Mouse (Mus musculus): ENCODE results near the gene Gm17018. TPM values are rescaled to one million over a fixed set of nuclear protein-coding genes. Genes with fewer than 3 reads are reported as not detected.
"Not testable (repeated sequence)": the region's sequence is repeated elsewhere in the genome, so short reads cannot be mapped to it uniquely, and the experiment has no call there.

The Gm17018 gene
- polyA plus RNA-seq, 1 experiment from 2014 or later, result 45.5 TPM

DNA sequence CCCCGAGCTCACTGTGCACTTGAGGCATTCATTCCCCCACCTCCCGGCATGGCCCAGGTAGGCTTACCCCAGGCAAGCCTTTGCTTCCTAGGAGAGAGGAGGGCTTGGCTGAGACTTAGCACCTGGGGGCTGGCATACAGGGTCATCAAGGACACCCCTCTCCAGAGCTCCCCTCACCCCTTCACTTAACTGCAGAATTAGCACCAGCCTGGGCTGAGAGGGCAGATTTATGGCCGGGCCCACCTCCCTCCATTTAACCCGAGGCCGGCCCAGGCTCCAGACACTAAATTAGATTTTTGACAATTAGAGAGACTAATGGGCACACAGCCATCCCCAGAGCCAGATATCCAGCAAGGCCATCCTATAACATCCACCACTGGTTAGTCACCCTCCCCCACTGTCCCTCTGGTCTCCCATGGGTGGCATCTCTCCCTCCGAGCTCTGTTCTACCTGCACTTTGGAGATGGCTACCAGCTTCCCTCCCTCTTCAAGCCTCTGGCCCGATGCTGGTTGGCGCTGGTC, 25.1 kb upstream of the Gm17018 start:
- H3K36me3 ChIP-seq, result peaks cover 7% of the 10 kb centered on the region
- no peak for ATAC-seq (ENCODE audit: insufficient number of reproducible peaks, insufficient read depth, low FRiP score, low TSS enrichment, low read depth)
- H3K9me3 ChIP-seq, result no peaks in the 10 kb centered on the region
- no peak overlapping the region for H3K4me3 ChIP-seq
- peaks cover 6% of the 10 kb centered on the region for H3K27me3 ChIP-seq
- H3K9ac ChIP-seq, result no peak overlapping the region
- H3K4me1 ChIP-seq, result no peaks in the 10 kb centered on the region
- WGBS, result 77% methylated on average over 8 of the region's 8 CpGs
- no peak overlapping the region for H3K27ac ChIP-seq
- no peak overlapping the region for H3K4me2 ChIP-seq

DNA sequence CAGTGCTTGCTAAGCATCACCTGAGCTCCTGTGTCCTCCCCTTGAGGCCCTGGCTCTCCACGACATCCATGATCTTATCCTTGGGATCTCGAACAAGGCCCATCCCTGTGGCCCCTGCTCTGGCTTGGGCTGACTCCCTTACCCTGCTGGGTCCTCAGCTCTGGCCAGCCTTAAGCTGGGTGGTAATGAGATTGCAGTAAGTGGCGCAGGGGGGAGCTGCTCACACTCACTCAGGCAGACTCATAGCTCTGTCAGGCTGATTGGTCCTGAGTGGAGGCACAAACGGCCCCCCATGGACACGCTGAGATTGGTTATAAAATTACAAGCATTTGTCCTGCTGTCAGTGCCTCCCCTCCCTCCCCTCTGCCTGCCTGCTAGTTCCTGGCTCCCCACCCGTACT, 24.5 kb upstream of the Gm17018 start:
- peaks cover under 1% of the 10 kb centered on the region; the same call in 1 of the 2 replicates for H3K36me3 ChIP-seq
- WGBS, result 60% methylated on average over 6 of the region's 6 CpGs
- H3K27ac ChIP-seq, result no peak overlapping the region
- H3K4me1 ChIP-seq, result peaks cover under 1% of the 10 kb centered on the region
- H3K9ac ChIP-seq, result no peak overlapping the region
- peaks cover 12% of the 10 kb centered on the region for H3K27me3 ChIP-seq
- H3K4me2 ChIP-seq, result no peak overlapping the region
- H3K9me3 ChIP-seq, result no peaks in the 10 kb centered on the region
- no peak overlapping the region for H3K4me3 ChIP-seq
- no peak for ATAC-seq (ENCODE audit: insufficient number of reproducible peaks, insufficient read depth, low FRiP score, low TSS enrichment, low read depth)

GRCm38 (mm10) chr19:45537505-45537904, 22.9 kb upstream of the Gm17018 start:
- Histone ChIP-seq H3K4me2 (no peak overlapping the region), H3K27ac (no peak overlapping the region)
- 68% methylated on average over 1 of the region's 1 CpGs for WGBS

DNA sequence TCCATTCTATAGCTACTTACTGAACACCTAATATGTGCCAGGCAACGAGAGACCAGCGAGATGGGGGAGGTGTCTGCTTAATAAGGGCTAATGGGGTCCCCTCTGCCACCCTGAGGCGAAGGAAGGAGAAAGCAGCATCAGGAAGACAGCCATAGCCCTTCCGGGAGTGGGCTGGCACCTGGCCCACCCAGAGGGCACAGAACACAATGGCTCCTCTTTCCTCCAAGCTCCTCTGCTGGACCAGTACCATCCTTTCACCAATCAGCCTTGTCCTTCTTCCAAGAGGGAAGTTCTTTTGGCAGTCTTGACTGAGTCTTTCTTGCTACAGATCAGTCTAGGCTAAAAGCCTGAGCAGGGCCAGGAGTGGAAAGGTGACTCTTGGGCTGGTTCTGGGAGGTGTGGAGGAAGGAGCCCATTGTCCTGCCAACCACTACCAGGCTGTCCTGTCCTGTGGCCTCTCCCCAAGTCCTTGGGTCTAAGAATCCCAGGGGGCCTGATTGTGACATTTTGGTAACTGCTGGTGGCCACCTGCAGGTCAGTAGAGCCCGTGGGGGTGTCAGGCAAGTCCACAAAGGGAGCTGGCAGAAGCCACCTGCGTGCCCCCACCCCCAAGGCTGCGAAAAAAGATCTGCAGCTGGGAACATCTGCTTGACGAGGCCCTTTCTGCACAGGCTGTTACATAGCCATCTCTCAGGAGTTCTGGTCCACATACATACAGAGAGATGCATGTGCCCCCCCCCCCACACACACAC, 19.6 kb upstream of the Gm17018 start:
- Histone ChIP-seq H3K36me3 (no peaks in the 10 kb centered on the region), H3K27ac (no peak overlapping the region), H3K27me3 (peaks cover 53% of the 10 kb centered on the region), H3K4me1 (peaks cover 17% of the 10 kb centered on the region), H3K9me3 (no peaks in the 10 kb centered on the region), H3K4me2 (peak overlapping the region; percentile 78), H3K9ac (peak overlapping the region; percentile 61), H3K4me3 (peak overlapping the region; percentile 45)
- WGBS, result 21% methylated on average over 8 of the region's 8 CpGs
- no peak for ATAC-seq (ENCODE audit: insufficient number of reproducible peaks, insufficient read depth, low FRiP score, low TSS enrichment, low read depth)

More at GRCm38 (mm10) chr19:45537505-45537904, 22.9 kb upstream of the Gm17018 start:
- no peaks in the 10 kb centered on the region for H3K36me3 ChIP-seq
- H3K4me3 ChIP-seq, result no peak overlapping the region
- no peaks in the 10 kb centered on the region for H3K9me3 ChIP-seq
- H3K9ac ChIP-seq, result no peak overlapping the region
- H3K27me3 ChIP-seq, result peaks cover 28% of the 10 kb centered on the region
- peaks cover 9% of the 10 kb centered on the region for H3K4me1 ChIP-seq
- ATAC-seq (ENCODE audit: insufficient number of reproducible peaks, insufficient read depth, low FRiP score, low TSS enrichment, low read depth), result no peak

GRCm38 (mm10) chr19:45541409-45542041, 18.9 kb upstream of the Gm17018 start:
- WGBS, result under 1% methylated on average over 50 of the region's 58 CpGs
- Histone ChIP-seq H3K4me3 (peak overlapping the region; percentile 45), H3K9ac (peak overlapping the region; percentile 61), H3K36me3 (no peaks in the 10 kb centered on the region), H3K27me3 (peaks cover 60% of the 10 kb centered on the region), H3K4me1 (peaks cover 17% of the 10 kb centered on the region), H3K9me3 (no peaks in the 10 kb centered on the region), H3K27ac (no peak overlapping the region), H3K4me2 (peak overlapping the region; percentile 78)
- no peak for ATAC-seq (ENCODE audit: insufficient number of reproducible peaks, insufficient read depth, low FRiP score, low TSS enrichment, low read depth)

GRCm38 (mm10) chr19:45542061-45542460, 18.4 kb upstream of the Gm17018 start:
- 19% methylated on average over 3 of the region's 3 CpGs for WGBS
- Histone ChIP-seq H3K4me2 (peak overlapping the region; percentile 78), H3K9me3 (no peaks in the 10 kb centered on the region), H3K27ac (no peak overlapping the region), H3K4me3 (peak overlapping the region; percentile 45), H3K36me3 (no peaks in the 10 kb centered on the region), H3K4me1 (peaks cover 17% of the 10 kb centered on the region), H3K27me3 (peaks cover 62% of the 10 kb centered on the region), H3K9ac (no peak overlapping the region)
- ATAC-seq (ENCODE audit: insufficient number of reproducible peaks, insufficient read depth, low FRiP score, low TSS enrichment, low read depth), result no peak

DNA sequence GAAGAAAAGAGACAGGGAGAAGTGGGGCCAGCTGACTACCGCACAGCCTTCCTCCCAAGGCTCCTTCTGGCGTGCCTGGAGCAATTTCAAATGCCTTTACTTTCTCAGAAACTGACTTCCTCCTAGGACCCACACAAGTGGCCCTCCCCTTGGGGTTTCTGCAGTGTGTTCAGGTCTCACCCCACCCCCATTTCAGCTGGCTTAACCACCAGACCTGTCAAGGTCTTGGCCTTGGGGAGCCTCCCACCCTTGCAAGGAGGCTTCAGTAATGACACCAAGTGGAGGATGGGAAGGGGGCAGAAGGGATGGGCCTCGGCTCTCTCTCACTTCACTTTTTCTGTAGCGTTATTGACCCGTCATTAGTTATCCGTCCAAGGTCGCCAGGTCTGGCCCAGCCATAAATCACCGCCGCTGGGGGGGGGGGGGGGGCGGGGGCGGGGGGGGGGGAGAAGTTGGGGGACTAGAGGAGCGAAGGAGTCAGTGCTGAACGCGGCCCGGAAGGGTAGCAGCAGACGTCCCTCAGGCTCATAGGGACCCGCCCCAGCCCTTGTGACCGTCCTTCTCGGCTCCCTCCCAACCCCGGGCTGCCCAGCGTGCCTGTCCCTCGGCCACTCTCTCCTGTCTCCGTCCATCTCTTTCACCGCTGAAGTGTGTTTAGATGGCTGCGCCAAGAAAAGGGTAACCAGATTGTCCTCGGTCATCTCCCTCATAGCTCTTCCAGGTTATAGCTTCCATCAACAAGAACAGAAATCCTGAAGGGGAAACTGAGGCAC, 16.1 kb upstream of the Gm17018 start:
- Histone ChIP-seq H3K9me3 (no peaks in the 10 kb centered on the region), H3K27ac (no peak overlapping the region), H3K36me3 (no peaks in the 10 kb centered on the region), H3K4me1 (peaks cover 17% of the 10 kb centered on the region), H3K27me3 (peaks cover 64% of the 10 kb centered on the region), H3K4me2 (peak overlapping the region; percentile 94), H3K9ac (peak overlapping the region; percentile 62; the same call in 1 of the 2 replicates), H3K4me3 (peak overlapping the region; percentile 45)
- 2% methylated on average over 23 of the region's 26 CpGs for WGBS
- ATAC-seq (ENCODE audit: insufficient number of reproducible peaks, insufficient read depth, low FRiP score, low TSS enrichment, low read depth), result no peak

GRCm38 (mm10) chr19:45544925-45545321, 15.5 kb upstream of the Gm17018 start:
- Histone ChIP-seq H3K9me3 (no peaks in the 10 kb centered on the region), H3K9ac (peak overlapping the region; percentile 62; the same call in 1 of the 2 replicates), H3K27ac (no peak overlapping the region), H3K4me2 (peak overlapping the region; percentile 94), H3K27me3 (peaks cover 65% of the 10 kb centered on the region), H3K36me3 (no peaks in the 10 kb centered on the region), H3K4me1 (peaks cover 17% of the 10 kb centered on the region), H3K4me3 (peak overlapping the region; percentile 45)
- ATAC-seq (ENCODE audit: insufficient number of reproducible peaks, insufficient read depth, low FRiP score, low TSS enrichment, low read depth), result peak; percentile 62; the same call in 1 of the 2 replicates
- under 1% methylated on average over 30 of the region's 30 CpGs for WGBS

DNA sequence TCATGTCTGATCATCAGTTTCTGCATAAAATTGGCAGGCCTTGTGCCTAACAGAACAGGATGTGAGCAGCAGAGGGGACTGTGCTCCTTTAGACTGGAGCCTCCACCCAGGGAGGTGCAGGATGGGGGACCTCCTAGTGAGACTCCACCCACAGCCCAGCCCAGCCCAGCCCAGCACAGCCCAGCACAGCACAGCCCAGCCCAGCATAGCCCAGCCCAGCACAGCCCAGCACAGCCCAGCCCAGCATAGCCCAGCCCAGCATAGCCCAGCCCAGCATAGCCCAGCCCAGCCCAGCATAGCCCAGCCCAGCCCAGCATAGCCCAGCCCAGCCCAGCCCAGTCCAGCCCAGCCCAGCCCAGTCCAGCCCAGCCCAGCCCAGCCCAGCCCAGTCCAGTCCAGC, 12.2 kb upstream of the Gm17018 start:
- ATAC-seq (ENCODE audit: insufficient number of reproducible peaks, insufficient read depth, low FRiP score, low TSS enrichment, low read depth); H3K4me1 ChIP-seq; H3K27ac ChIP-seq; H3K4me2 ChIP-seq; H3K9me3 ChIP-seq; H3K9ac ChIP-seq; H3K4me3 ChIP-seq: not testable (repeated sequence)
- Histone ChIP-seq H3K36me3 (peaks cover 13% of the 10 kb centered on the region), H3K27me3 (peaks cover 34% of the 10 kb centered on the region)

DNA sequence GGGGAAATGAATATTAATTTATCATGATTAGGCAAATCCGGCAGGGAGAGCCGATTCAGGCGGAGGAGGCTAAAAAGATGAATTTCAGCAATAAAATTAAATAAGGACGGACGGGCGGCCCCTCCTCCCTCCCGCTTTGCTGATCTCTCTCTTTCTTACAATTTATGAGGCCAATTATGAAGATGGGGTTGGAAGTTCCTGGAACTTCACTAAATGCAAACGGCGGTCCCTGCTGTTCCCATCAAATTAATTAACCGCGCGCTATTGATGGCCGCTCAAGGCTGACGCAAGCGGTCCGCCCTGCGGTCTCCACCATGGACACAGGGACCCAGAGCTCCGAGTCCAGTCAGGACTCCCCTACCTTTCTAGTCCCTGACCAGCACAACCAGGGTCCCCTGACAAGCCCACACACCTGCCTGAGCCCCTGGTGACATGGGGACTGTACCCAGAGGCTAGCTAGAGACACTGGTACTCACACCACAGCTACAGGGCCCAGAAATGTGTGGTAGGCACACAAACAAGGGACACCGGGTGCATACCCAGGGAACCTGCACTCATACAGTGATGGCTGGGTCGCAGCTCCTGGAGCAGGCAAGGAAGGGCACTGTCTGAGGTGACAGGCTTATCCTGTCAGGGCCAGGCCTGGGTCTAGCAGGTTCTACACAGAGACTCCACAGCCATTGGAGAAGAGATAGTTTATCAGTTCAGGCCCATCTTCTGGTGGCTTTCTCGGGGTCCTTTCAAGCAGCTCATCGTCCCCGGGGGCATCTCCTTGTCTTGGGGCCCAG, 11.1 kb upstream of the Gm17018 start:
- H3K4me1 ChIP-seq, result peaks cover 5% of the 10 kb centered on the region
- H3K27ac ChIP-seq, result no peak overlapping the region
- no peak overlapping the region for H3K4me2 ChIP-seq
- no peak overlapping the region for H3K9ac ChIP-seq
- no peak overlapping the region for H3K4me3 ChIP-seq
- WGBS, result 78% methylated on average over 23 of the region's 23 CpGs
- no peaks in the 10 kb centered on the region for H3K9me3 ChIP-seq
- ATAC-seq (ENCODE audit: insufficient number of reproducible peaks, insufficient read depth, low FRiP score, low TSS enrichment, low read depth), result no peak
- H3K27me3 ChIP-seq, result peaks cover 23% of the 10 kb centered on the region
- peaks cover 24% of the 10 kb centered on the region for H3K36me3 ChIP-seq

- peaks cover under 1% of the 10 kb centered on the region; the same call in 1 of the 2 replicates for H3K4me1 ChIP-seq
- no peak overlapping the region for H3K9ac ChIP-seq
- no peak overlapping the region for H3K4me2 ChIP-seq
- no peak for ATAC-seq (ENCODE audit: insufficient number of reproducible peaks, insufficient read depth, low FRiP score, low TSS enrichment, low read depth)
- no peak overlapping the region for H3K4me3 ChIP-seq
- peaks cover 23% of the 10 kb centered on the region for H3K27me3 ChIP-seq
- H3K36me3 ChIP-seq, result peaks cover 31% of the 10 kb centered on the region
- H3K9me3 ChIP-seq, result no peaks in the 10 kb centered on the region
- H3K27ac ChIP-seq, result no peak overlapping the region
- WGBS, result 79% methylated on average over 4 of the region's 4 CpGs
Observed at GRCm38 (mm10) chr19:45549948-45550347, 10.5 kb upstream of the Gm17018 start.

Data from embryonic facial prominence, embryonic 13.5 days (tissue).